Mouse (Mus musculus) MEL (cell line): Measurements from ENCODE around the gene Muc13. TPM values are rescaled to one million over a fixed set of nuclear protein-coding genes. Genes with fewer than 3 reads are reported as not detected.

ENCODE experiments used
- DNase-seq: peaks from one replicate; pipeline ENCODE4 v3.0.0; 2011; ENCODE audit warnings: low read depth, low spot score
- H3K27ac ChIP-seq: 2 replicates; pipeline ENCODE4 v1.5.1; 2012; ENCODE audit warnings: low read depth, mild to moderate bottlenecking, control low read depth, low read length, moderate library complexity; ENCODE audit not compliant: control insufficient read depth
- H3K27me3 ChIP-seq, 2 experiments: fragments of 150-350 bp in 1 of 2; sonication (generic) in 1 of 2; 2 replicates each; pipeline ENCODE4 v1.6.1; 2012; ENCODE audit warnings: low read length in 2 of 2, mild to moderate bottlenecking in 2 of 2, improper control_type of control experiment in 1 of 2, moderate library complexity in 1 of 2; ENCODE audit not compliant: insufficient read depth in 2 of 2, control insufficient read depth in 1 of 2
- H3K36me3 ChIP-seq, 2 experiments: 2 replicates each; pipeline ENCODE4 v1.6.1; 2012 to 2014; ENCODE audit warnings: low read length in 2 of 2, improper control_type of control experiment in 1 of 2, inconsistent platforms in 1 of 2, mild to moderate bottlenecking in 1 of 2; ENCODE audit not compliant: insufficient read depth in 2 of 2, control insufficient read depth in 1 of 2
- H3K4me1 ChIP-seq, 2 experiments: fragments of 150-350 bp in 1 of 2; sonication (generic) in 1 of 2; 2 replicates each; pipeline ENCODE4 v1.6.1; 2012; ENCODE audit warnings: low read length in 2 of 2, improper control_type of control experiment in 1 of 2, mild to moderate bottlenecking in 1 of 2; ENCODE audit not compliant: insufficient read depth in 2 of 2, control insufficient read depth in 1 of 2
- H3K4me3 ChIP-seq, 2 experiments: fragments of 150-350 bp in 1 of 2; sonication (generic) in 1 of 2; 2 replicates each; pipeline ENCODE4 v1.5.1; 2012; ENCODE audit warnings: low read depth in 2 of 2, low read length in 2 of 2, mild to moderate bottlenecking in 2 of 2, moderate library complexity in 2 of 2, control low read depth in 1 of 2, improper control_type of control experiment in 1 of 2; ENCODE audit not compliant: control insufficient read depth in 1 of 2, insufficient read depth in 1 of 2
- H3K79me2 ChIP-seq: 2 replicates; pipeline ENCODE4 v1.6.1; 2012; ENCODE audit warnings: mild to moderate bottlenecking, low read length, moderate library complexity; ENCODE audit not compliant: control insufficient read depth, poor library complexity, insufficient read depth
- H3K9ac ChIP-seq: 2 replicates; pipeline ENCODE4 v1.6.1; 2012; ENCODE audit warnings: low read depth, mild to moderate bottlenecking, control low read depth, low read length, moderate library complexity; ENCODE audit not compliant: control insufficient read depth, poor library complexity, severe bottlenecking
- H3K9me3 ChIP-seq: fragments of 150-350 bp; sonication (generic); replicated peaks from 2 replicates; pipeline ENCODE4 v1.6.1; 2012; ENCODE audit warnings: mild to moderate bottlenecking, low read length, improper control_type of control experiment, moderate library complexity; ENCODE audit not compliant: insufficient read depth
- BHLHE40 ChIP-seq: IDR thresholded peaks from 2 replicates; pipeline ENCODE4 v1.6.1; 2012; ENCODE audit warnings: low read depth, mild to moderate bottlenecking, inconsistent platforms, low read length, improper control_type of control experiment, borderline replicate concordance
- CTCF ChIP-seq, 3 experiments: IDR thresholded peaks in 2 of 3; conservative IDR thresholded peaks in 1 of 3; 2 replicates each; pipeline ENCODE4 v1.5.1; 2011 to 2012; ENCODE audit warnings: low read length in 3 of 3, low read depth in 2 of 3, mild to moderate bottlenecking in 2 of 3, improper control_type of control experiment in 1 of 3, inconsistent platforms in 1 of 3, mixed read lengths in 1 of 3, moderate library complexity in 1 of 3; ENCODE audit not compliant: control insufficient read depth in 1 of 3, insufficient read depth in 1 of 3, poor library complexity in 1 of 3, severe bottlenecking in 1 of 3
- ETS1 ChIP-seq: IDR thresholded peaks from 2 replicates; pipeline ENCODE4 v1.6.1; 2012; ENCODE audit warnings: low read depth, mild to moderate bottlenecking, inconsistent platforms, low read length, improper control_type of control experiment, moderate library complexity
- HCFC1 ChIP-seq: IDR thresholded peaks from 2 replicates; pipeline ENCODE4 v1.6.1; 2012; ENCODE audit warnings: low read depth, mild to moderate bottlenecking, inconsistent platforms, low read length, improper control_type of control experiment, moderate library complexity
- KAT2A ChIP-seq: conservative IDR thresholded peaks from 2 replicates; pipeline ENCODE4 v1.6.1; 2012; ENCODE audit warnings: low read depth, low read length, improper control_type of control experiment, inconsistent platforms
- MAFK ChIP-seq: IDR thresholded peaks from 2 replicates; pipeline ENCODE4 v1.6.1; 2011; ENCODE audit warnings: low read depth, mild to moderate bottlenecking, low read length, improper control_type of control experiment, borderline replicate concordance
- MAX ChIP-seq: IDR thresholded peaks from 2 replicates; pipeline ENCODE4 v1.6.1; 2011; ENCODE audit warnings: low read length, improper control_type of control experiment
- NELFE ChIP-seq: IDR thresholded peaks from 2 replicates; pipeline ENCODE4 v1.6.1; 2011; ENCODE audit warnings: low read depth, low read length, improper control_type of control experiment
- NRF1 ChIP-seq: IDR thresholded peaks from 2 replicates; pipeline ENCODE4 v1.6.1; 2014; ENCODE audit warnings: low read depth, mild to moderate bottlenecking, inconsistent platforms, low read length, improper control_type of control experiment, moderate library complexity; ENCODE audit not compliant: poor library complexity, insufficient read depth, severe bottlenecking
- POLR2A ChIP-seq, 2 experiments: IDR thresholded peaks; 2 replicates each; pipeline ENCODE4 v1.6.1; 2011 to 2012; ENCODE audit warnings: low read length in 2 of 2, mild to moderate bottlenecking in 2 of 2, control low read depth in 1 of 2, improper control_type of control experiment in 1 of 2, low read depth in 1 of 2, moderate library complexity in 1 of 2; ENCODE audit not compliant: control insufficient read depth in 1 of 2, insufficient read depth in 1 of 2, poor library complexity in 1 of 2
- RAD21 ChIP-seq: IDR thresholded peaks from 2 replicates; pipeline ENCODE4 v1.6.1; 2011; ENCODE audit warnings: mild to moderate bottlenecking, low read depth, low read length, improper control_type of control experiment
- SIN3A ChIP-seq: IDR thresholded peaks from 2 replicates; pipeline ENCODE4 v1.6.1; 2012; ENCODE audit warnings: low read length, improper control_type of control experiment, inconsistent platforms
- SMC3 ChIP-seq: IDR thresholded peaks from 2 replicates; pipeline ENCODE4 v1.6.1; 2011; ENCODE audit warnings: low read depth, low read length, improper control_type of control experiment
- TBP ChIP-seq: IDR thresholded peaks from 2 replicates; pipeline ENCODE4 v1.8.0; 2011; ENCODE audit warnings: low read depth, low read length, improper control_type of control experiment
- TCF12 ChIP-seq: IDR thresholded peaks from 2 replicates; pipeline ENCODE4 v1.6.1; 2014; ENCODE audit warnings: low read depth, mild to moderate bottlenecking, inconsistent platforms, low read length, improper control_type of control experiment, moderate library complexity
- UBTF ChIP-seq: IDR thresholded peaks from 2 replicates; pipeline ENCODE4 v1.6.1; 2012; ENCODE audit warnings: low read depth, mild to moderate bottlenecking, inconsistent platforms, low read length, improper control_type of control experiment, moderate library complexity, borderline replicate concordance; ENCODE audit not compliant: insufficient read depth
- USF1 ChIP-seq: IDR thresholded peaks from 2 replicates; pipeline ENCODE4 v1.6.1; 2014; ENCODE audit warnings: low read depth, mild to moderate bottlenecking, inconsistent platforms, low read length, improper control_type of control experiment, moderate library complexity
- USF2 ChIP-seq, 2 experiments: IDR thresholded peaks; 2 replicates each; pipeline ENCODE4 v1.6.1; 2011 to 2012; ENCODE audit warnings: improper control_type of control experiment in 2 of 2, low read length in 2 of 2, borderline replicate concordance in 1 of 2, inconsistent platforms in 1 of 2, low read depth in 1 of 2, mild to moderate bottlenecking in 1 of 2; ENCODE audit not compliant: insufficient read depth in 1 of 2
- ZC3H11A ChIP-seq: IDR thresholded peaks from 2 replicates; pipeline ENCODE4 v1.6.1; 2012; ENCODE audit warnings: low read depth, mild to moderate bottlenecking, inconsistent platforms, low read length, improper control_type of control experiment
- ZNF384 ChIP-seq: IDR thresholded peaks from 2 replicates; pipeline ENCODE4 v1.6.1; 2012; ENCODE audit warnings: low read depth, mild to moderate bottlenecking, inconsistent platforms, low read length, improper control_type of control experiment
- polyA plus RNA-seq, 2 experiments: library from polyadenylated mRNA; stranded (reverse) in 1 of 2; unstranded in 1 of 2; fragments of >175 nt in 1 of 2; fragments of >200 nt in 1 of 2; gene quantifications; 2 replicates each; pipeline versions ENCODE4 v1.2.1 to v1.2.4; 2012; ENCODE audit warnings: low replicate concordance in 2 of 2, low read depth in 1 of 2; ENCODE audit not compliant: insufficient read length in 2 of 2, insufficient read depth in 1 of 2, missing spikeins in 1 of 2
- total RNA-seq: library from RNA; depleted of rRNA; stranded (reverse); fragments of 300-350 nt; gene quantifications from 2 replicates; pipeline ENCODE4 v1.2.3, GENCODE M21; 2012

The Muc13 gene
- total and polyA plus RNA-seq, 3 experiments, result 59.5 to 129 TPM; not detected in 1

DNA sequence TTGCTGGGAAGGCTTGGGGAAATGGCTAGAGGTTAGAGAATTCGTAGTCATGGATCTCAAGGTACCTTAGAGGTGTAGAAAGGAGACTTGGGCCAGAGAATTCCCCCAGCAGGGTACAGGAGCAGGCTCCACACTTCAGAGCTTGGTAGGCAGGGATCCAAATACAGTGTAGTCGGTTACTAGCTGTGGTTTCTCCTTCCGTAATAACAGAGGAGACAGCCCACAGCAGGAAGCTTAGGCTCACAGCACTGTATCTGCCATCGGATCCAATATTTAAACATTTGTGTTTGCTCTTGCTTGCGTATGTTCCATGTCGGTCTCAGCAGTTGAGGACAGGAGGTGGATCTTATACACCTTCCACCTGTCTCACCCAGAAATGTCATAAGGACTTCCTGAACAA lies 2.0 kb downstream of the Muc13 start (continued):
- TF ChIP-seq MAFK, result no peak

- H3K27me3 ChIP-seq, result no peaks in the 10 kb centered on the region
- peak overlapping the region; percentile 98 for H3K27ac ChIP-seq
- H3K4me1 ChIP-seq, result peaks cover 5 to 32% of the 10 kb centered on the region in 2 experiments; a peak in 3 of 4 replicates
- TF ChIP-seq USF1 (peak; percentile 83), USF2 (IDR thresholded peaks at IDR 0.05; ENCODE audit: borderline replicate concordance in 1 of 2, insufficient read depth in 1 of 2, low read depth in 1 of 2, low read length in 2 of 2) (peak in 1 of 2 experiments; percentile 34; a peak in 1 of 4 replicates), ETS1 (no peak)
- peaks cover 2 to 32% of the 10 kb centered on the region in 2 experiments; a peak in 3 of 4 replicates for H3K36me3 ChIP-seq
- no peaks in the 10 kb centered on the region for H3K9me3 ChIP-seq
- H3K79me2 ChIP-seq, result peaks cover 33% of the 10 kb centered on the region
- peak overlapping the region; percentile 12 to 55; a peak in 3 of 4 replicates for H3K4me3 ChIP-seq
- DNase-seq, result peak; percentile 32
- H3K9ac ChIP-seq, result peak overlapping the region; percentile 78; the same call in 1 of the 2 replicates
These were observed 2.9 kb downstream of the Muc13 start for GRCm38 (mm10) chr16:33796756-33797155.

GRCm38 (mm10) chr16:33797860-33798259 lies 4.0 kb downstream of the Muc13 start:
- Histone ChIP-seq H3K4me3 (no peak overlapping the region), H3K36me3 (peaks cover 2 to 28% of the 10 kb centered on the region in 2 experiments; a peak in 3 of 4 replicates), H3K4me1 (peaks cover 2 to 28% of the 10 kb centered on the region in 2 experiments; a peak in 3 of 4 replicates), H3K9ac (no peak overlapping the region), H3K9me3 (no peaks in the 10 kb centered on the region), H3K27me3 (no peaks in the 10 kb centered on the region), H3K27ac (no peak overlapping the region), H3K79me2 (peaks cover 31% of the 10 kb centered on the region)
- DNase-seq, result peak; percentile 83
- TF ChIP-seq BHLHE40, result no peak
- TF ChIP-seq TBP, result peak; percentile 94
- no peak for TF ChIP-seq KAT2A
- peak; percentile 77 for TF ChIP-seq RAD21
- peak; percentile 61 to 87 (median 68) for TF ChIP-seq CTCF (IDR thresholded peaks at IDR 0.05 in 2 of 3, conservative IDR thresholded peaks at IDR 0.05 in 1 of 3; ENCODE audit: control insufficient read depth in 1 of 3, insufficient read depth in 1 of 3, low read depth in 2 of 3, low read length in 3 of 3, poor library complexity in 1 of 3, severe bottlenecking in 1 of 3)
- TF ChIP-seq NRF1, result no peak
- TF ChIP-seq UBTF, result no peak
- TF ChIP-seq POLR2A (IDR thresholded peaks at IDR 0.05; ENCODE audit: control insufficient read depth in 1 of 2, insufficient read depth in 1 of 2, low read depth in 1 of 2, low read length in 2 of 2, poor library complexity in 1 of 2), result 0 out of 4 replicates have a peak, but pooled peaks of 1 of the 2 experiments have one; percentile 5
- TF ChIP-seq SMC3, result peak; percentile 92
- no peak for TF ChIP-seq ETS1
- no peak for TF ChIP-seq TCF12
- TF ChIP-seq MAX, result no peak
- TF ChIP-seq SIN3A, result peak; percentile 10; the same call in 1 of the 2 replicates
- TF ChIP-seq MAFK, result no peak
- TF ChIP-seq HCFC1, result no peak
- no peak for TF ChIP-seq NELFE
- peak; percentile 27; the same call in 1 of the 2 replicates for TF ChIP-seq ZNF384
- peak; percentile 77 for TF ChIP-seq ZC3H11A
